Mouse (Mus musculus) ES-Bruce4 (cell line): Measurements from ENCODE around the gene Gfer. TPM values are rescaled to one million over a fixed set of nuclear protein-coding genes. Genes with fewer than 3 reads are reported as not detected.

ENCODE experiments used
- H3K27ac ChIP-seq: 2 replicates; pipeline ENCODE4 v1.5.1; 2012; ENCODE audit warnings: low read length, inconsistent platforms; ENCODE audit not compliant: insufficient read depth
- H3K27me3 ChIP-seq: 2 replicates; pipeline ENCODE4 v1.6.1; 2012; ENCODE audit warnings: mild to moderate bottlenecking, low read length, inconsistent platforms; ENCODE audit not compliant: control insufficient read depth, poor library complexity, insufficient read depth, severe bottlenecking
- H3K36me3 ChIP-seq: 2 replicates; pipeline ENCODE4 v1.6.1; 2012; ENCODE audit warnings: inconsistent platforms, mild to moderate bottlenecking, low read length, moderate library complexity; ENCODE audit not compliant: control insufficient read depth, poor library complexity, insufficient read depth, severe bottlenecking
- H3K4me1 ChIP-seq: one replicate; pipeline ENCODE4 v1.8.1; 2011; ENCODE audit warnings: low read length; ENCODE audit not compliant: control insufficient read depth, insufficient read depth
- H3K4me3 ChIP-seq: 2 replicates; pipeline ENCODE4 v1.5.1; 2011; ENCODE audit warnings: low read depth, mild to moderate bottlenecking, low read length
- H3K9ac ChIP-seq: 2 replicates; pipeline ENCODE4 v1.6.1; 2012; ENCODE audit warnings: low read depth, mild to moderate bottlenecking, inconsistent platforms; ENCODE audit not compliant: poor library complexity, severe bottlenecking
- H3K9me3 ChIP-seq: replicated peaks from 2 replicates; pipeline ENCODE4 v1.6.1; 2012; ENCODE audit warnings: mild to moderate bottlenecking, low read length, inconsistent platforms; ENCODE audit not compliant: control insufficient read depth, poor library complexity, insufficient read depth, severe bottlenecking
- CTCF ChIP-seq: IDR thresholded peaks from one replicate; pipeline ENCODE4 v1.8.1; 2011; ENCODE audit warnings: low read depth, low read length
- EP300 ChIP-seq: IDR thresholded peaks from 2 replicates; pipeline ENCODE4 v1.6.1; 2011; ENCODE audit warnings: low read depth, low read length; ENCODE audit not compliant: insufficient read depth
- POLR2A ChIP-seq: IDR thresholded peaks from one replicate; pipeline ENCODE4 v1.8.1; 2011; ENCODE audit warnings: low read length; ENCODE audit not compliant: insufficient read depth
- polyA plus RNA-seq: library from polyadenylated mRNA; stranded (reverse); fragments of >200 nt; gene quantifications from 2 replicates; pipeline ENCODE4 v1.2.4, GENCODE M21; 2011; ENCODE audit warnings: low read depth; ENCODE audit not compliant: missing spikeins, insufficient read depth, insufficient read length

The Gfer gene
- polyA plus RNA-seq, result 79.6 and 84.0 TPM in 2 replicates

- Histone ChIP-seq H3K4me1 (peaks cover 6% of the 10 kb centered on the region), H3K27me3 (no peaks in the 10 kb centered on the region), H3K27ac (peak within 1 kb of the TSS; percentile 86), H3K9me3 (no peaks in the 10 kb centered on the region), H3K36me3 (peaks cover 14% of the 10 kb centered on the region), H3K9ac (peak within 1 kb of the TSS; percentile 95), H3K4me3 (peak within 1 kb of the TSS; percentile 89)
- TF ChIP-seq EP300, result peak; percentile 78
- no peak for TF ChIP-seq CTCF
Observed at GRCm38 (mm10) chr17:24696011-24696697, at the start of gene Gfer, which contains the start of gene Noxo1. Gfer (minus strand) TSS chr17:24696156. Noxo1 (plus strand) TSS chr17:24696234.

- Histone ChIP-seq H3K27me3 (no peaks in the 10 kb centered on the region), H3K4me3 (no peak overlapping the region), H3K36me3 (no peaks in the 10 kb centered on the region), H3K9me3 (no peaks in the 10 kb centered on the region), H3K4me1 (no peaks in the 10 kb centered on the region), H3K27ac (no peak overlapping the region), H3K9ac (no peak overlapping the region)
- TF ChIP-seq EP300 (no peak), POLR2A (no peak), CTCF (no peak)
Observed at GRCm38 (mm10) chr17:24744381-24744780, 48.4 kb upstream of the Gfer start.

GRCm38 (mm10) chr17:24743896-24744295, 47.9 kb upstream of the Gfer start:
- no peak overlapping the region for H3K4me3 ChIP-seq
- H3K9ac ChIP-seq, result no peak overlapping the region
- TF ChIP-seq CTCF, result no peak
- no peak for TF ChIP-seq EP300
- TF ChIP-seq POLR2A, result no peak
- H3K4me1 ChIP-seq, result no peaks in the 10 kb centered on the region
- H3K9me3 ChIP-seq, result no peaks in the 10 kb centered on the region
- no peaks in the 10 kb centered on the region for H3K27me3 ChIP-seq
- H3K36me3 ChIP-seq, result no peaks in the 10 kb centered on the region
- H3K27ac ChIP-seq, result no peak overlapping the region

- no peaks in the 10 kb centered on the region for H3K4me1 ChIP-seq
- H3K36me3 ChIP-seq, result no peaks in the 10 kb centered on the region
- H3K4me3 ChIP-seq, result no peak overlapping the region
- H3K9me3 ChIP-seq, result no peaks in the 10 kb centered on the region
- TF ChIP-seq POLR2A, result no peak
- no peak for TF ChIP-seq CTCF
- no peak overlapping the region for H3K9ac ChIP-seq
- no peaks in the 10 kb centered on the region for H3K27me3 ChIP-seq
- no peak overlapping the region for H3K27ac ChIP-seq
Observed at GRCm38 (mm10) chr17:24742307-24742706, 46.4 kb upstream of the Gfer start.

- no peaks in the 10 kb centered on the region for H3K27me3 ChIP-seq
Observed at GRCm38 (mm10) chr17:24739926-24740325, 44.0 kb upstream of the Gfer start.

GRCm38 (mm10) chr17:24738238-24738637, 42.3 kb upstream of the Gfer start:
- H3K9me3 ChIP-seq, result no peaks in the 10 kb centered on the region
- H3K4me1 ChIP-seq, result peaks cover under 1% of the 10 kb centered on the region
- H3K27ac ChIP-seq, result no peak overlapping the region
- H3K36me3 ChIP-seq, result no peaks in the 10 kb centered on the region
- TF ChIP-seq POLR2A, result no peak
- TF ChIP-seq CTCF, result no peak
- TF ChIP-seq EP300, result no peak
- H3K27me3 ChIP-seq, result no peaks in the 10 kb centered on the region
- H3K9ac ChIP-seq, result no peak overlapping the region
- H3K4me3 ChIP-seq, result no peak overlapping the region

More at GRCm38 (mm10) chr17:24739926-24740325, 44.0 kb upstream of the Gfer start:
- H3K27ac ChIP-seq, result no peak overlapping the region
- TF ChIP-seq CTCF (no peak), EP300 (no peak), POLR2A (no peak)
- no peaks in the 10 kb centered on the region for H3K4me1 ChIP-seq
- H3K9me3 ChIP-seq, result no peaks in the 10 kb centered on the region
- H3K36me3 ChIP-seq, result no peaks in the 10 kb centered on the region
- H3K9ac ChIP-seq, result no peak overlapping the region
- H3K4me3 ChIP-seq, result no peak overlapping the region
